ENCODE assay signal across 9 mouse cellular contexts in genomic region chr11:24081016-24081686, GRCm38 (mm10). TPM values are rescaled to one million over a fixed set of nuclear protein-coding genes. Genes with fewer than 3 reads are reported as not detected.
A peak's percentile ranks its signal among the peaks of the same experiment; 100 is the strongest.
DNase-seq lines count a peak whose midpoint lies in the region; ATAC-seq lines count a peak whose summit lies in the region.
"Had no signal": no experiment of that assay in that cellular context is flagged by ENCODE, and none has a peak within 500 bp of the region (broad histone marks: within the 10 kb centered on the region; RNA-seq: fewer than 3 reads in every experiment).

No protein-coding gene starts in this region.

- H3K27ac ChIP-seq in forebrain, embryonic 14.5 days (ENCODE audit: low read depth, low read length) = peak overlapping the region; percentile 100
- peak overlapping the region; percentile 99 for H3K27ac ChIP-seq in hindbrain, embryonic 14.5 days
- H3K27ac ChIP-seq in limb, embryonic 12.5 days = peak overlapping the region; percentile 98
- peak overlapping the region; percentile 84 for H3K27ac ChIP-seq in midbrain, embryonic 11.5 days (ENCODE audit: low read depth, low read length)

- no peaks in the 10 kb centered on the region for H3K9me3 ChIP-seq in forebrain, embryonic 14.5 days (replicated peaks; ENCODE audit: control insufficient read depth, low read length)
- no peaks in the 10 kb centered on the region for H3K9me3 ChIP-seq in hindbrain, embryonic 14.5 days (ENCODE audit: control insufficient read depth, low read length)
- no peaks in the 10 kb centered on the region for H3K9me3 ChIP-seq in limb, embryonic 12.5 days
- H3K9me3 ChIP-seq in midbrain, embryonic 11.5 days (ENCODE audit: control insufficient read depth, low read length) = no peaks in the 10 kb centered on the region

- H3K4me3 ChIP-seq in forebrain, embryonic 14.5 days (ENCODE audit: low read depth, low read length) = peak overlapping the region; percentile 91
- peak overlapping the region; percentile 87 for H3K4me3 ChIP-seq in hindbrain, embryonic 14.5 days (replicated peaks; ENCODE audit: low read length)
- H3K4me3 ChIP-seq in limb, embryonic 12.5 days (replicated peaks) = peak overlapping the region; percentile 88
- H3K4me3 ChIP-seq in midbrain, embryonic 11.5 days (ENCODE audit: low read depth, low read length) = peak overlapping the region; percentile 77

- peak; percentile 77 for DNase-seq in Muller cell, postnatal 12 days (ENCODE audit: inconsistent ontology term)
- DNase-seq in adrenal gland, postnatal 36 days = peak; percentile 66 to 78
- peak; percentile 94 for DNase-seq in forebrain, embryonic 14.5 days (ENCODE audit: low spot score)
- peak; percentile 83 for DNase-seq in hindbrain, embryonic 14.5 days (ENCODE audit: low spot score)
- DNase-seq in midbrain, embryonic 11.5 days (ENCODE audit: low spot score, missing footprints) = peak; percentile 95
- peak; percentile 70 to 75 for DNase-seq in spleen, adult 18-20 months

- peak overlapping the region; percentile 98 for H3K4me2 ChIP-seq in forebrain, embryonic 14.5 days (ENCODE audit: low read length)
- peak overlapping the region; percentile 100 for H3K4me2 ChIP-seq in hindbrain, embryonic 14.5 days (replicated peaks)
- H3K4me2 ChIP-seq in limb, embryonic 12.5 days = peak overlapping the region; percentile 94
- peak overlapping the region; percentile 100 for H3K4me2 ChIP-seq in midbrain, embryonic 11.5 days

- H3K36me3 ChIP-seq in forebrain, embryonic 14.5 days (ENCODE audit: control insufficient read depth, insufficient read depth, low read length) = peaks cover 12% of the 10 kb centered on the region
- H3K36me3 ChIP-seq in hindbrain, embryonic 14.5 days (replicated peaks; ENCODE audit: control insufficient read depth, insufficient read depth) = peaks cover 11% of the 10 kb centered on the region
- peaks cover 11% of the 10 kb centered on the region for H3K36me3 ChIP-seq in limb, embryonic 12.5 days
- H3K36me3 ChIP-seq in midbrain, embryonic 11.5 days (ENCODE audit: control insufficient read depth, insufficient read depth, low read length) = peaks cover 8% of the 10 kb centered on the region; the same call in 1 of the 2 replicates

- H3K27me3 ChIP-seq in forebrain, embryonic 14.5 days (replicated peaks; ENCODE audit: control insufficient read depth, insufficient read depth, low read length) = no peaks in the 10 kb centered on the region
- H3K27me3 ChIP-seq in hindbrain, embryonic 14.5 days (ENCODE audit: control insufficient read depth, insufficient read depth, low read length) = no peaks in the 10 kb centered on the region
- H3K27me3 ChIP-seq in limb, embryonic 12.5 days = no peaks in the 10 kb centered on the region
- H3K27me3 ChIP-seq in midbrain, embryonic 11.5 days (ENCODE audit: control insufficient read depth, insufficient read depth, low read length) = no peaks in the 10 kb centered on the region

- peaks cover 21% of the 10 kb centered on the region for H3K4me1 ChIP-seq in forebrain, embryonic 14.5 days (ENCODE audit: control insufficient read depth, insufficient read depth, low read length)
- peaks cover 26% of the 10 kb centered on the region for H3K4me1 ChIP-seq in hindbrain, embryonic 14.5 days (replicated peaks; ENCODE audit: control insufficient read depth, insufficient read depth, low read length)
- peaks cover 33% of the 10 kb centered on the region for H3K4me1 ChIP-seq in limb, embryonic 12.5 days (replicated peaks)
- peaks cover 11% of the 10 kb centered on the region for H3K4me1 ChIP-seq in midbrain, embryonic 11.5 days (ENCODE audit: control insufficient read depth, insufficient read depth, low read length)

- WGBS in forebrain, embryonic 14.5 days = under 1% methylated on average over 34 of the region's 35 CpGs
- under 1% methylated on average over 34 of the region's 35 CpGs for WGBS in hindbrain, embryonic 14.5 days
- under 1% methylated on average over 35 of the region's 35 CpGs for WGBS in limb, embryonic 12.5 days
- under 1% methylated on average over 34 of the region's 35 CpGs for WGBS in midbrain, embryonic 11.5 days

- ATAC-seq in forebrain, embryonic 14.5 days = peak; percentile 58
- peak; percentile 53 for ATAC-seq in hindbrain, embryonic 14.5 days (ENCODE audit: low FRiP score)
- peak; percentile 0; the same call in 1 of the 2 replicates for ATAC-seq in limb, embryonic 12.5 days (ENCODE audit: insufficient number of reproducible peaks, insufficient read depth, low FRiP score, low TSS enrichment, low read depth)
- peak; percentile 38 for ATAC-seq in midbrain, embryonic 11.5 days (ENCODE audit: low FRiP score)
- ATAC-seq in erythroid progenitor cell, adult 5-6 weeks (replicated peaks; ENCODE audit: low FRiP score, poor library complexity, severe bottlenecking) = no peak

- peak overlapping the region; percentile 100 for H3K9ac ChIP-seq in forebrain, embryonic 14.5 days (ENCODE audit: low read length)
- H3K9ac ChIP-seq in hindbrain, embryonic 14.5 days = peak overlapping the region; percentile 98
- H3K9ac ChIP-seq in limb, embryonic 12.5 days (replicated peaks) = peak overlapping the region; percentile 97
- peak overlapping the region; percentile 93 for H3K9ac ChIP-seq in midbrain, embryonic 11.5 days (ENCODE audit: low read length)

RNA-seq across cellular contexts. Expression of gene Bcl11a, which starts 3.3 kb away (rescaled TPM):
- total RNA-seq in adrenal gland, postnatal 36 days (2021) = 1 to 10 TPM; 4.9 to 5.4 TPM
- 148 and 174 TPM in 2 replicates for polyA plus RNA-seq in forebrain, embryonic 14.5 days (2014; fragmentation: Nextera tagmentation; extraction: Ambion mirVana)
- 106 and 117 TPM in 2 replicates for polyA plus RNA-seq in hindbrain, embryonic 14.5 days (2014; fragmentation: Nextera tagmentation; extraction: Ambion mirVana)
- polyA plus RNA-seq in limb, embryonic 12.5 days (2016; fragmentation: Nextera tagmentation; extraction: Ambion mirVana) = 103 and 109 TPM in 2 replicates
- 42.5 and 44.1 TPM in 2 replicates for polyA plus RNA-seq in midbrain, embryonic 11.5 days (2014; fragmentation: Nextera tagmentation; extraction: Ambion mirVana)
- total RNA-seq in erythroid progenitor cell, adult 5-6 weeks (2015; ENCODE audit: low replicate concordance) = 20.5 and 23.5 TPM in 2 replicates
- 7.4 and 12.9 TPM in 2 replicates for total RNA-seq in erythroid progenitor cell, adult 5-6 weeks (2017; ENCODE audit: low replicate concordance)

RNA-seq across cellular contexts. Expression of gene A830031A19Rik, which starts 6.3 kb away (rescaled TPM):
- total RNA-seq in adrenal gland, postnatal 36 days (2021) = not detected
- 0.32 and 0.41 TPM in 2 replicates for polyA plus RNA-seq in forebrain, embryonic 14.5 days (2014; fragmentation: Nextera tagmentation; extraction: Ambion mirVana)
- polyA plus RNA-seq in hindbrain, embryonic 14.5 days (2014; fragmentation: Nextera tagmentation; extraction: Ambion mirVana) = not detected in 2 replicates
- polyA plus RNA-seq in limb, embryonic 12.5 days (2016; fragmentation: Nextera tagmentation; extraction: Ambion mirVana) = not detected in 2 replicates
- not detected in 2 replicates for polyA plus RNA-seq in midbrain, embryonic 11.5 days (2014; fragmentation: Nextera tagmentation; extraction: Ambion mirVana)
- total RNA-seq in erythroid progenitor cell, adult 5-6 weeks (2015; ENCODE audit: low replicate concordance) = not detected in 2 replicates
- total RNA-seq in erythroid progenitor cell, adult 5-6 weeks (2017; ENCODE audit: low replicate concordance) = not detected in 2 replicates
- total RNA-seq: heart, postnatal 36 days had no signal
